Mouse (Mus musculus) thymus, adult 2 months (tissue): Measurements from ENCODE around the gene St3gal4.

ENCODE experiments used
- CTCF ChIP-seq: fragments of 200-500 bp; IDR thresholded peaks from 2 replicates; pipeline ENCODE4 v1.5.1; 2012; ENCODE audit warnings: mild to moderate bottlenecking, control low read depth, low read length, moderate library complexity, borderline replicate concordance; ENCODE audit not compliant: control insufficient read depth, poor library complexity, insufficient read depth; ENCODE audit errors: extremely low read depth
- POLR2A ChIP-seq: fragments of 200-500 bp; IDR thresholded peaks from 2 replicates; pipeline ENCODE4 v1.6.1; 2012; ENCODE audit warnings: mild to moderate bottlenecking, low read length, control low read depth, moderate library complexity; ENCODE audit not compliant: control insufficient read depth, poor library complexity, insufficient read depth; ENCODE audit errors: extremely low read depth

GRCm38 (mm10) chr9:35053669-35054068 is 65.4 kb downstream of the St3gal4 start:
- TF ChIP-seq POLR2A = no peak
- TF ChIP-seq CTCF = no peak
